Mouse (Mus musculus): ENCODE measurements around the gene Ppp1cb.

Gene Ppp1cb

GRCm38 (mm10) chr5:32445287-32445921 is 13.2 kb upstream of the Ppp1cb start:
- no peak for DNase-seq

GRCm38 (mm10) chr5:32446394-32446793 is 12.2 kb upstream of the Ppp1cb start:
- DNase-seq = peak; percentile 59 to 66

GRCm38 (mm10) chr5:32446810-32447209 is 11.8 kb upstream of the Ppp1cb start:
- no peak for DNase-seq

GRCm38 (mm10) chr5:32459251-32459881 is 723 bp downstream of the Ppp1cb start:
- peak in 1 of 2 experiments; percentile 75 for DNase-seq

GRCm38 (mm10) chr5:32459882-32460751 is 1.5 kb downstream of the Ppp1cb start:
- DNase-seq = peak in 1 of 2 experiments; percentile 28

- DNase-seq = no peak
Observed at GRCm38 (mm10) chr5:32460973-32461372, 2.3 kb downstream of the Ppp1cb start.

GRCm38 (mm10) chr5:32472332-32473028 is 13.8 kb downstream of the Ppp1cb start:
- DNase-seq = no peak

- no peak for DNase-seq
Observed at GRCm38 (mm10) chr5:32473029-32473352, 14.3 kb downstream of the Ppp1cb start.

GRCm38 (mm10) chr5:32476501-32476900 is 17.9 kb downstream of the Ppp1cb start:
- no peak for DNase-seq

GRCm38 (mm10) chr5:32478972-32479371 is 20.3 kb downstream of the Ppp1cb start:
- no peak for DNase-seq

- no peak for DNase-seq
Observed at GRCm38 (mm10) chr5:32485430-32485829, 26.8 kb downstream of the Ppp1cb start.

GRCm38 (mm10) chr5:32488044-32488443 is 29.4 kb downstream of the Ppp1cb start:
- DNase-seq = no peak

- no peak for DNase-seq
Observed at GRCm38 (mm10) chr5:32494084-32494700, 35.5 kb downstream of the Ppp1cb start.

GRCm38 (mm10) chr5:32508766-32509165 is 50.1 kb downstream of the Ppp1cb start:
- DNase-seq = no peak

GRCm38 (mm10) chr5:32520381-32520780 is 61.7 kb downstream of the Ppp1cb start:
- DNase-seq = peak; percentile 53 to 61

- no peak for DNase-seq
Observed at GRCm38 (mm10) chr5:32549449-32549848, 90.8 kb downstream of the Ppp1cb start.

GRCm38 (mm10) chr5:32564697-32565096 is 106.1 kb downstream of the Ppp1cb start:
- no peak for DNase-seq

Data from cerebellum, postnatal 36 days (tissue).